Mouse (Mus musculus): ENCODE data around the gene Hddc3.

- TF ChIP-seq EP300 (IDR thresholded peaks at IDR 0.05; ENCODE audit: low read depth) (no peak), CTCF (IDR thresholded peaks at IDR 0.05; ENCODE audit: low read depth) (no peak)
Observed at GRCm38 (mm10) chr7:80296462-80296861, 46.4 kb upstream of the Hddc3 start.

Measured in liver, embryonic 14.5 days (tissue).